In the genomic region with DNA sequence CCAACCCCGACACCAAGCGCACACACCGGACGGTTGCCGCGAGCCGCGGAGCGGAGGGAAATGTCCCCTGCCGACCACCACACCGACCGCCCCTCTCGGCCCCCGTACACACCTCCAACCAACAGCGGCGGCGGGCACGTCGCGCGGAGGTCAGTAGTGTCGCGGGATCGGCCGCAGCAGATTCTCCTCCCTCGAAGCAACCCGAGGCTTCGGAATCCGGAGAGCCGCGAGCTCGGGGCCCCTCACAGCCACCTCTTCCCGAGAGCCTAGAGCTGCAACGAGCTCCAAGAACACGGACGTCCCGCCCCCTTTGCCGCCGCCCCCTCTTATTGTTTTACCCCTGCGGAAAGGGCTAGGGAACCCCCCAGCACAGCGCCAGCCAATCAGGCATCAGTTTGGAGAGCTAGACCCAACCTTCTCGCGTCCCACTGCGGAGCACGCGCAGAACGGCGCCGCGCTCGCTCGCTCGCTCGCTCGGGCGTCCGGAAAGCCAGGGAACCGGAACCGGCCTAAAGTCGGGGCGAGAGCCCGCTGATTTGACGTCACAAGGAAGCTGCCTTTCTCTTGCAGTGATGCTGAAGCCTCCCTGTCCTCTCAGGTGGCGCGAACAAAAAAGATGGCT, we compare ENCODE assay signal across 8 mouse cellular contexts. TPM values are rescaled to one million over a fixed set of nuclear protein-coding genes. Genes with fewer than 3 reads are reported as not detected.
DNase-seq lines count a peak whose midpoint lies in the region; ATAC-seq lines count a peak whose summit lies in the region.

A gene (minus strand): TSS at position 303 of the 622 bp plus-strand sequence.

- peak; percentile 100 for DNase-seq in adipocyte (ENCODE audit: low spot score)
- DNase-seq in embryo, embryonic 10 days (ENCODE audit: low spot score): peak; percentile 98
- peak; percentile 96 for DNase-seq in gastrocnemius, postnatal 10 days
- DNase-seq in induced T-regulatory cell, adult 2 months (ENCODE audit: low read depth): peak; percentile 99
- peak; percentile 86 to 97 for DNase-seq in left cerebral cortex, adult 9 months (ENCODE audit: low spot score in 2 of 2)
- DNase-seq in right cerebral cortex, postnatal 14 days: peak; percentile 95
- peak; percentile 97 to 98 for DNase-seq in urinary bladder, postnatal 36 days (ENCODE audit: low spot score in 2 of 2)

- ATAC-seq in megakaryocyte progenitor cell, adult 5-6 weeks (replicated peaks; ENCODE audit: poor library complexity): peak; percentile 89

RNA-seq across cellular contexts. Expression of the gene that starts here (rescaled TPM):
- 10 to 100 TPM; 57.9 to 59.4 TPM for total RNA-seq in gastrocnemius, postnatal 10 days (2021)
- total RNA-seq in megakaryocyte progenitor cell, adult 5-6 weeks (2015): 91.0 and 97.5 TPM in 2 replicates
- 122 and 128 TPM in 2 replicates for total RNA-seq in megakaryocyte progenitor cell, adult 5-6 weeks (2017)

Comparison
In these comparisons a context has a peak if more than half of its experiments do, and no peak if none do; other contexts are left out.
1. Peak in every context shown above with its lines: DNase-seq and ATAC-seq.